Mouse (Mus musculus) hindbrain, embryonic 14.5 days (tissue): ENCODE measurements around the gene Tnpo1. TPM values are rescaled to one million over a fixed set of nuclear protein-coding genes. Genes with fewer than 3 reads are reported as not detected.
A peak's percentile ranks its signal among the peaks of the same experiment; 100 is the strongest.

Experiments
- ATAC-seq: fragments of 200-750 bp; cut with Nextera tagmentation; 2 replicates; pipeline ENCODE4 v1.8.0; 2017; ENCODE audit warnings: moderate number of reproducible peaks, mild to moderate bottlenecking, moderate TSS enrichment, moderate library complexity; ENCODE audit not compliant: low FRiP score
- DNase-seq: peaks from one replicate; pipeline ENCODE4 v3.0.0-alpha.2; 2015; ENCODE audit warnings: low spot score
- H3K27ac ChIP-seq: fragments of 300-500 bp; sonication (generic); 2 replicates; pipeline ENCODE4 v1.5.1; 2014; ENCODE audit warnings: mild to moderate bottlenecking, moderate library complexity
- H3K27me3 ChIP-seq: fragments of 300-500 bp; sonication (generic); 2 replicates; pipeline ENCODE4 v1.6.1; 2014; ENCODE audit warnings: mild to moderate bottlenecking, low read length, mixed read lengths; ENCODE audit not compliant: control insufficient read depth, insufficient read depth
- H3K36me3 ChIP-seq: fragments of 300-500 bp; sonication (generic); replicated peaks from 2 replicates; pipeline ENCODE4 v1.6.1; 2014; ENCODE audit not compliant: control insufficient read depth, insufficient read depth
- H3K4me1 ChIP-seq: fragments of 300-500 bp; sonication (generic); replicated peaks from 2 replicates; pipeline ENCODE4 v1.6.1; 2014; ENCODE audit warnings: antibody characterized with exemption, low read length, mixed read lengths; ENCODE audit not compliant: control insufficient read depth, insufficient read depth
- H3K4me2 ChIP-seq: fragments of 300-500 bp; sonication (generic); replicated peaks from 2 replicates; pipeline ENCODE4 v1.6.1; 2014; ENCODE audit warnings: mild to moderate bottlenecking, moderate library complexity
- H3K4me3 ChIP-seq: fragments of 300-500 bp; sonication (generic); replicated peaks from 2 replicates; pipeline ENCODE4 v1.5.1; 2014; ENCODE audit warnings: mild to moderate bottlenecking, low read length
- H3K9ac ChIP-seq: fragments of 300-500 bp; sonication (generic); 2 replicates; pipeline ENCODE4 v1.6.1; 2014
- H3K9me3 ChIP-seq: fragments of 300-500 bp; sonication (generic); 2 replicates; pipeline ENCODE4 v1.6.1; 2016; ENCODE audit warnings: low read length; ENCODE audit not compliant: control insufficient read depth
- WGBS: fragments of 180-500 bp; shearing (Covaris S2); extraction: QIAGEN DNeasy Blood & Tissue Kit; methylation state at CpG from one replicate; pipeline ENCODE4 v1.1.7; 2014; 5-methylcytosine and 5-hydroxymethylcytosine counted together
- polyA plus RNA-seq: library from polyadenylated mRNA; unstranded; fragments of >200 nt; fragmentation: Nextera tagmentation; extraction: Ambion mirVana; gene quantifications from 2 replicates; pipeline ENCODE4 v1.2.1, GENCODE M21; 2014

Tnpo1 gene
- polyA plus RNA-seq, 1 experiment from 2014 or later = 50.0 TPM

DNA sequence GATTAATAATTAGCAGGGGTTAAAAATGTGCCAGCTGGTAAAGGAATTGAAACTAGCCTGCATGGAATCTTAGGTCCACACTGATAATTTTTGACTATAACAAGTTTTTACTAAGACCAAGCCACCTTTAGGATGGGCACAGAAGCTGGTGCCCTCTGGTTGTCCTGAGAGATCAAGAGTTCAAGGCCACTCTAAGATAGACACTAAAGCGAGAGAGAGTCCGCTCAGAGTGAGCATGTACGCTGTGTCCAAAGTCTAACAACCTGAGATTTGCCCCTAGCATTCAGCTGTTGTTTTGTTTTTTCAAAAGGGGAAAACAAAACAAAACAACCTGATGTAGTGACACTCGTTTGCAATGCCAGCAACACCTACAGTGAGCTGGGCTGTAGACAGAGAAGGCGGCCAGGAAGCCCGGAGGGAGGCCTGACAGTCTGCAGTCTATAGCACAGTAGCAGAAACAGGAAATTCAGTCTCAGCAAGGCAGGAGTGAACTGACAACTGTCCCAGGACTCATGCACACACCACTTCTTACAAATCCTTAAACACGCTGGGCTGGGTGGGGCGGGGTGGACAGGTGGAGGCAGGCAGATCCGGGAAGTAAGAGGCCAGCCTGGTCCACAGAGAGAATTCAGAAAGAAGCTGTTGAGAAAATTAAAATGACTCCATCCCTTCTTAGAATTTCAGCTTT is 57.8 kb downstream of the Tnpo1 start:
- WGBS = 92% methylated on average over 9 of the region's 9 CpGs
- no peak for ATAC-seq
- DNase-seq = no peak
- no peak overlapping the region for H3K9ac ChIP-seq
- no peaks in the 10 kb centered on the region for H3K4me1 ChIP-seq
- no peak overlapping the region for H3K27ac ChIP-seq
- H3K9me3 ChIP-seq = no peaks in the 10 kb centered on the region
- no peaks in the 10 kb centered on the region for H3K27me3 ChIP-seq
- no peak overlapping the region for H3K4me2 ChIP-seq
- H3K36me3 ChIP-seq = peaks cover 90% of the 10 kb centered on the region
- no peak overlapping the region for H3K4me3 ChIP-seq

DNA sequence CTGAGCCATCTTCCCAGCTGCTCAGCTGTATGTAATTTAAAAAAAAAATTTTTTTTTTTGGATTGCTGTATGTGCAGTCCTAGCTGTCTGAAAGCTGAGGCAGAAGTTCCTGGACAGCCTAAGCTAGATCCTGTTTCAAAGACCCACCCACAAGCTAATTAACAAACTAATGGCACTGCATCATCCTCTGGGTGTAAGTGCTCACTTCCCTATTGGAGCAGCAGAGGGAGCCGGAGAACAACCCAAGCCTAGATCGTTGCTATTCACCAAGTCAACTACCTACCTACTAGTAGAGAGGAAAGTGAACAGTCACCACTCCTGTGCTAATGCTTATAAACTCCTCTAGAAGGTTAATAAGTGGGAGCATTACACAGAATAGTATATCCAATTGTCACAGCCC is 58.4 kb downstream of the Tnpo1 start:
- DNase-seq (peak; percentile 68), ATAC-seq (peak; percentile 60; the same call in 1 of the 2 replicates)
- H3K36me3 ChIP-seq = peaks cover 92% of the 10 kb centered on the region
- no peaks in the 10 kb centered on the region for H3K27me3 ChIP-seq
- H3K27ac ChIP-seq = no peak overlapping the region
- WGBS = 60% methylated on average over 2 of the region's 2 CpGs
- H3K4me1 ChIP-seq = no peaks in the 10 kb centered on the region
- no peaks in the 10 kb centered on the region for H3K9me3 ChIP-seq
- H3K4me2 ChIP-seq = no peak overlapping the region
- H3K4me3 ChIP-seq = no peak overlapping the region
- H3K9ac ChIP-seq = no peak overlapping the region

- H3K27ac ChIP-seq = no peak overlapping the region
- H3K36me3 ChIP-seq = peaks cover 85% of the 10 kb centered on the region
- no peaks in the 10 kb centered on the region for H3K27me3 ChIP-seq
- ATAC-seq = no peak
- no peak for DNase-seq
- no peaks in the 10 kb centered on the region for H3K9me3 ChIP-seq
- WGBS = 95% methylated on average over 8 of the region's 8 CpGs
- no peak overlapping the region for H3K9ac ChIP-seq
- H3K4me3 ChIP-seq = no peak overlapping the region
- H3K4me2 ChIP-seq = no peak overlapping the region
- H3K4me1 ChIP-seq = no peaks in the 10 kb centered on the region
Observed at GRCm38 (mm10) chr13:98855291-98855690, 70.9 kb downstream of the Tnpo1 start.

DNA sequence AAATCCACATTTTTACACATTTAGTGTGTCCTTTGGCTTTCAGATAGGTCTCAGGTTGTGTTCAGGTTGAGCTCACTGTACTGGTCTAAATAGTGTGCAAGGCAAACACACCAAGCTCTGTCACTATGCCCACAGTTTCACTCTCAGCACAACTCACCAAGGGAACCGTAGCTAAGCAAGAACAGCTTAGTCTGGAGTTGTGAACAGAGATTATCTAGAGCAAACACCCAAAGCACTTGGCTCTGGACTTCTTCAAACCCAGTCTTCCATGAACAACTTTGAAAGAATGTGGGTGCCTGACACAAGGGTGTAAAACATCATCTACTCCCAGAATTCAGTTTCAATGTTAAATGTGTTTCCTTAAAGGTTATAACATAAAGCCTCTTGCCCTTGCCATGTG is 80.4 kb downstream of the Tnpo1 start:
- no peak for DNase-seq
- no peak for ATAC-seq
- peaks cover 71% of the 10 kb centered on the region for H3K36me3 ChIP-seq
- 90% methylated on average over 1 of the region's 1 CpGs for WGBS
- no peaks in the 10 kb centered on the region for H3K27me3 ChIP-seq
- H3K9ac ChIP-seq = no peak overlapping the region
- no peak overlapping the region for H3K4me2 ChIP-seq
- H3K4me3 ChIP-seq = no peak overlapping the region
- H3K9me3 ChIP-seq = no peaks in the 10 kb centered on the region
- no peak overlapping the region for H3K27ac ChIP-seq
- H3K4me1 ChIP-seq = no peaks in the 10 kb centered on the region

DNA sequence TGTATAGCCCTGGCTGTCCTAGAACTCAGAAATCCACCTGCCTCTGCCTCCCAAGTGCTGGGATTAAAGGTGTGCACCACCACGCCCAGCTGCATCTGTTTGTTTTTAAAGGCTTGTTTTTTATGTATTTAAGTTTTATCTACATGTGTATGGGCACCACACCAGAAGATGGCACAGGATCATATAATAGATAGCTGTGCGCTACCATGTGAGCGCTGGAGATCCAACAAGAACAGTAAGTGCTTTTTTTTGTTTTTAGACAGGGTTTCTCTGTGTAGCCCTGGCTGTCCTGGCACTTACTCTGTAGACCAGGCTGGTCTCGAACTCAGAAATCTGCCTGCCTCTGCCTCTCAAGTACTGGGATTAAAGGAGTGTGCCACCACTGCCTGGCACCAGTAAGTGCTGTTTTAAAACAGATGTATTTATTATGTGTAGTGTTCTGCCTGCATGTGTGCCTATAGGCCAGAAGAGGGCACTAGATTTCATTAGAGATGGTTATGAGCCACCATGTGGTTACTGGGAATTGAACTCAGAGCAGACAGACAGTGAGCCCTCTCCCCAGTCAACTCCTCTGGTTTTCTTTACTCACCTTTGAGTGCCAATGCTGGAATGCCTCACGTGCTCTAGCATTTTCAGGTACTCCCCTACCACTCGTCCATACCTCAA is 89.6 kb downstream of the Tnpo1 start:
- Histone ChIP-seq H3K27me3 (no peaks in the 10 kb centered on the region), H3K4me2 (no peak overlapping the region), H3K36me3 (peaks cover 36% of the 10 kb centered on the region), H3K9ac (no peak overlapping the region), H3K4me1 (no peaks in the 10 kb centered on the region), H3K9me3 (no peaks in the 10 kb centered on the region), H3K27ac (no peak overlapping the region), H3K4me3 (no peak overlapping the region)
- DNase-seq (no peak), ATAC-seq (no peak)
- WGBS = 90% methylated on average over 6 of the region's 6 CpGs

DNA sequence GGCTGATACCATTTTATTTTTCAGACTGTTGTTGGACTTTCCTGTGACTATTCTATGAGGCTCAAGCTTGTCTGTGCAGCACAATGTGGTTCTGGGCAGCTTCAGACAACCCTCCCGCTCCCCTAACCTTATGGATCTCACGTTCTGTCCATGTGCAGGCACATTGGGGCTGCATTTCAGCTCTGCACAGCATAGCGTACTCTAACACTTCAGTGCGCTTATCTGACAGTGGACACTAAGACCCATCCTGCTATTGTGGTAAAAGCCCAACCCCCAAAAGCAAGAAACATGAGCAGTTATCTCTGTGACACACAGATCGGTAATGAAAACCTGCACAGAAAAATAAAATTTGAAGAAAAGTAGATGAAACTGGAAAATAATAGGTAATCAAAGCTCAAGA is 90.4 kb downstream of the Tnpo1 start:
- no peaks in the 10 kb centered on the region for H3K27me3 ChIP-seq
- no peak for ATAC-seq
- no peak overlapping the region for H3K4me3 ChIP-seq
- no peaks in the 10 kb centered on the region for H3K4me1 ChIP-seq
- H3K9me3 ChIP-seq = no peaks in the 10 kb centered on the region
- no peak overlapping the region for H3K9ac ChIP-seq
- H3K4me2 ChIP-seq = no peak overlapping the region
- H3K27ac ChIP-seq = no peak overlapping the region
- 88% methylated on average over 5 of the region's 5 CpGs for WGBS
- DNase-seq = no peak
- H3K36me3 ChIP-seq = peaks cover 30% of the 10 kb centered on the region

GRCm38 (mm10) chr13:98834723-98835122 is 91.5 kb downstream of the Tnpo1 start:
- no peak for DNase-seq

DNA sequence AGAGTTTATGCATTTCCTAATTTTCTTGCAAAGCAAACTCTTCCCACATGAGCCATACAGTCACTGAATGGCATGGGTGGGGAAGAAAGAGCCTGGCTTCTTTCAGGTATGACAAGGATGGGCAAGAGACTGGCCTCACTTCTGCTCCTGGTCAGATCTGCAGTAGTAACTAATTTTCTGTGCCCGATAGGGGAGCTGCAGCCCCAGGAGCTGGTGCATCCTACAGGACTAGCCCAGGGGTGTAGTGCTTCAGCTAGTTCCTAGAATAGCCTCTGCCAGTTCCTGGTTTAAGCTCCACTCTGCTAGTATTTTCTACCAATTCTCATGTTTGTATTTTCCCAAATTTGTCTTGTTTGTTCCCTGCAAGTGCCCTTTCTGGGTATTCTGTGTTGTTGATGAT is 92.0 kb downstream of the Tnpo1 start:
- no peak overlapping the region for H3K9ac ChIP-seq
- no peaks in the 10 kb centered on the region for H3K4me1 ChIP-seq
- no peak for ATAC-seq
- H3K4me3 ChIP-seq = no peak overlapping the region
- WGBS = 52% methylated on average over 1 of the region's 1 CpGs
- no peak for DNase-seq
- peaks cover 17% of the 10 kb centered on the region for H3K36me3 ChIP-seq
- no peak overlapping the region for H3K27ac ChIP-seq
- no peaks in the 10 kb centered on the region for H3K27me3 ChIP-seq
- H3K9me3 ChIP-seq = no peaks in the 10 kb centered on the region
- H3K4me2 ChIP-seq = no peak overlapping the region

More at GRCm38 (mm10) chr13:98834723-98835122, 91.5 kb downstream of the Tnpo1 start:
- Histone ChIP-seq H3K36me3 (peaks cover 20% of the 10 kb centered on the region), H3K27ac (no peak overlapping the region), H3K9ac (no peak overlapping the region), H3K4me1 (no peaks in the 10 kb centered on the region), H3K4me3 (no peak overlapping the region), H3K9me3 (no peaks in the 10 kb centered on the region), H3K27me3 (no peaks in the 10 kb centered on the region), H3K4me2 (no peak overlapping the region)
- no peak for ATAC-seq
- 79% methylated on average over 3 of the region's 3 CpGs for WGBS

DNA sequence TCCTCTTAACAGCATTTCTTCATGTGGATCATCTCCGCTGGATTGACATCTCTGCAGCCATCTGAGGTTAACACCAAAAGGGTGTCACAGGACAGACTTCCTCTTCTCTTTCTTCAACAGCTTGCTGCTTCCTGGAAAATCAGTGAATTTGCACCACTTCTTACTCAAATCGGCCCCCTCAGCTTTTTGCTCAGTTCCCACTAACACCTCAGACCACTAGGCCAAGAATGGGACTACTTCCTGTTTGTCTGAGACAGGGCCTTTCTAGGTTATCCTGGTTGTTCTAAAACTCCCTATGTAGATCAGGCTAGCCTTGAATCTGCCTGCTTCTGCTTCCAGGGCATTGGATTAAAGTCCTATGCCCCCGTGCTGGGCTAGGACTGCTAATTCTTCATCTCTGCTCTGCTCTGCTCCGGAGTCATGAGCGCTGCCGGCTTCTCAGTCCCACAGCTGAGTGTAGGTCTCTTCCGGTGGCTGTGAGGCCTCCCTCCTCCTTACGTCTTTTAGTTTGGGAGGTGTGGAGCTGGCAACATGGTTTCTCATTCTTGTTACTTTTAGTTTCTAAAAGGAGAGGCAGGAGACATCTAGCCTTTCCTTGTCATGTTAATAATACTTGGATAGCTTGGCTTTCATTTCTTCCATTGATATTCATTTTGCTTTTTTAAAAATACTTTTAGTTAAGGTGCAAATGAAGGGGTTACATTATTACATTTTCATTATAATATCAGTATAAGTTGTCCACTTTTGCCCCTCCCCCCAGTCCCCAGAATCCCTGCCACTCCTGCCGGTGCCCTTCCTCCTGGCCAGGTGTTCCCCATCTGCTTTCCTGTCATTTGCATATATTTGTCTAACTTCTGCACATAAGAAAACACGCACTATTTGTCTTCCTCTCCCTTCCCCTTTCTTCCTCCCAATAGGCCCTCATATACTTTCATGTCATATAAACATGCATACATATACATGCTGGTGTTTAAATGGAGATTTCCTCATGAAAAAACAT is 93.4 kb downstream of the Tnpo1 start:
- 85% methylated on average over 10 of the region's 10 CpGs for WGBS
- Histone ChIP-seq H3K4me2 (no peak overlapping the region), H3K27ac (no peak overlapping the region), H3K9me3 (no peaks in the 10 kb centered on the region), H3K27me3 (no peaks in the 10 kb centered on the region), H3K4me1 (no peaks in the 10 kb centered on the region), H3K9ac (no peak overlapping the region), H3K4me3 (no peak overlapping the region), H3K36me3 (0 out of 2 replicates have a peak, but pooled peaks cover 7% of the 10 kb centered on the region)
- ATAC-seq (no peak), DNase-seq (no peak)
